Mouse (Mus musculus): ENCODE measurements around the gene Snrnp70.
"Not testable (repeated sequence)": the region's sequence is repeated elsewhere in the genome, so short reads cannot be mapped to it uniquely, and the experiment has no call there.

Gene Snrnp70

GRCm38 (mm10) chr7:45368178-45368577, 27.4 kb downstream of the Snrnp70 start:
- no peak for DNase-seq (ENCODE audit: low read depth, low spot score)

GRCm38 (mm10) chr7:45367020-45367880, 28.3 kb downstream of the Snrnp70 start:
- peak; percentile 89 for DNase-seq (ENCODE audit: low read depth, low spot score)

GRCm38 (mm10) chr7:45366652-45367019, 28.9 kb downstream of the Snrnp70 start, which contains the start of gene Ppfia3:
Ppfia3 (minus strand) TSS chr7:45367019.
- DNase-seq (ENCODE audit: low read depth, low spot score), result no peak

GRCm38 (mm10) chr7:45365742-45366651, 29.5 kb downstream of the Snrnp70 start:
- DNase-seq (ENCODE audit: low read depth, low spot score), result no peak

- DNase-seq (ENCODE audit: low read depth, low spot score), result no peak
Measured at GRCm38 (mm10) chr7:45363983-45364382, 31.6 kb downstream of the Snrnp70 start.

- no peak for DNase-seq (ENCODE audit: low read depth, low spot score)
Measured at GRCm38 (mm10) chr7:45362801-45363200, 32.7 kb downstream of the Snrnp70 start.

GRCm38 (mm10) chr7:45361243-45361804, 34.2 kb downstream of the Snrnp70 start:
- DNase-seq (ENCODE audit: low read depth, low spot score), result no peak

- no peak for DNase-seq (ENCODE audit: low read depth, low spot score)
Measured at GRCm38 (mm10) chr7:45360404-45361125, 35.0 kb downstream of the Snrnp70 start.

- not testable (repeated sequence) for DNase-seq (ENCODE audit: low read depth, low spot score)
Measured at GRCm38 (mm10) chr7:45359081-45359480, 36.5 kb downstream of the Snrnp70 start.

- no peak for DNase-seq (ENCODE audit: low read depth, low spot score)
Measured at GRCm38 (mm10) chr7:45356087-45356486, 39.5 kb downstream of the Snrnp70 start.

GRCm38 (mm10) chr7:45355318-45356020, 40.1 kb downstream of the Snrnp70 start:
- DNase-seq (ENCODE audit: low read depth, low spot score), result no peak

- DNase-seq (ENCODE audit: low read depth, low spot score), result no peak
Measured at GRCm38 (mm10) chr7:45353041-45353440, 42.5 kb downstream of the Snrnp70 start.

- no peak for DNase-seq (ENCODE audit: low read depth, low spot score)
Measured at GRCm38 (mm10) chr7:45346905-45347304, 48.6 kb downstream of the Snrnp70 start.

GRCm38 (mm10) chr7:45343543-45343942, 52.0 kb downstream of the Snrnp70 start:
- no peak for DNase-seq (ENCODE audit: low read depth, low spot score)

GRCm38 (mm10) chr7:45342081-45342480, 53.5 kb downstream of the Snrnp70 start:
- DNase-seq (ENCODE audit: low read depth, low spot score), result no peak

- peak; percentile 78 for DNase-seq (ENCODE audit: low read depth, low spot score)
Measured at GRCm38 (mm10) chr7:45341303-45341702, 54.2 kb downstream of the Snrnp70 start.

- DNase-seq (ENCODE audit: low read depth, low spot score), result no peak
Measured at GRCm38 (mm10) chr7:45340669-45341068, 54.9 kb downstream of the Snrnp70 start.

GRCm38 (mm10) chr7:45340066-45340442, 55.5 kb downstream of the Snrnp70 start:
- DNase-seq (ENCODE audit: low read depth, low spot score), result no peak

- no peak for DNase-seq (ENCODE audit: low read depth, low spot score)
Measured at GRCm38 (mm10) chr7:45339410-45340065, 56.0 kb downstream of the Snrnp70 start.
